Mouse (Mus musculus): ENCODE data around the gene Vmn1r217. TPM values are rescaled to one million over a fixed set of nuclear protein-coding genes. Genes with fewer than 3 reads are reported as not detected.

Gene Vmn1r217
- polyA plus RNA-seq (2012; fragmentation: generic; extraction: Trizol): not detected

GRCm38 (mm10) chr13:23118126-23118525 lies at the start of gene Vmn1r217:
TSS of gene Vmn1r217 (minus strand) at chr13:23118226.

GRCm38 (mm10) chr13:23159012-23159411 lies 41.0 kb upstream of the Vmn1r217 start, which contains the start of gene Vmn1r219:
TSS of gene Vmn1r219 (plus strand) at chr13:23159312.

GRCm38 (mm10) chr13:23133099-23133498 lies 15.1 kb upstream of the Vmn1r217 start, which contains the start of gene Vmn1r218:
TSS of gene Vmn1r218 (plus strand) at chr13:23133155.

GRCm38 (mm10) chr13:23067725-23068124 lies 50.3 kb downstream of the Vmn1r217 start, which contains the start of gene Vmn1r215:
TSS of gene Vmn1r215 (plus strand) at chr13:23068025.

Other genes with a start within 250 kb of the Vmn1r217 start
- gene Vmn1r212, start 234.0 kb downstream of the Vmn1r217 start, polyA plus RNA-seq (2012; fragmentation: generic; extraction: Trizol): not detected
- gene Vmn1r213, start 110.6 kb downstream of the Vmn1r217 start, polyA plus RNA-seq (2012; fragmentation: generic; extraction: Trizol): not detected
- gene Vmn1r214, start 87.8 kb downstream of the Vmn1r217 start, polyA plus RNA-seq (2012; fragmentation: generic; extraction: Trizol): not detected
- gene Vmn1r215, start 50.2 kb downstream of the Vmn1r217 start, polyA plus RNA-seq (2012; fragmentation: generic; extraction: Trizol): not detected
- gene Vmn1r218, start 14.9 kb upstream of the Vmn1r217 start, polyA plus RNA-seq (2012; fragmentation: generic; extraction: Trizol): not detected
- gene Vmn1r219, start 41.1 kb upstream of the Vmn1r217 start, polyA plus RNA-seq (2012; fragmentation: generic; extraction: Trizol): not detected
- not detected for gene Vmn1r220, start 69.7 kb upstream of the Vmn1r217 start, polyA plus RNA-seq (2012; fragmentation: generic; extraction: Trizol)
- not detected for gene Vmn1r221, start 95.9 kb upstream of the Vmn1r217 start, polyA plus RNA-seq (2012; fragmentation: generic; extraction: Trizol)
- gene Vmn1r222, start 117.7 kb upstream of the Vmn1r217 start, polyA plus RNA-seq (2012; fragmentation: generic; extraction: Trizol): not detected
- not detected for gene Vmn1r223, start 128.9 kb upstream of the Vmn1r217 start, polyA plus RNA-seq (2012; fragmentation: generic; extraction: Trizol)